Mouse (Mus musculus) midbrain, embryonic 11.5 days (tissue): ENCODE data around the gene Pacsin1. TPM values are rescaled to one million over a fixed set of nuclear protein-coding genes. Genes with fewer than 3 reads are reported as not detected.

Experiments
- ATAC-seq: fragments of 200-750 bp; cut with Nextera tagmentation; 2 replicates; pipeline ENCODE4 v1.8.0; 2017; ENCODE audit warnings: moderate TSS enrichment, moderate library complexity; ENCODE audit not compliant: low FRiP score
- DNase-seq: peaks from one replicate; pipeline ENCODE4 v3.0.0; 2015; ENCODE audit warnings: low spot score; ENCODE audit errors: missing footprints
- H3K27ac ChIP-seq: fragments of 300-500 bp; sonication (generic); 2 replicates; pipeline ENCODE4 v1.5.1; 2014; ENCODE audit warnings: low read depth, low read length
- H3K27me3 ChIP-seq: fragments of 300-500 bp; sonication (generic); 2 replicates; pipeline ENCODE4 v1.6.1; 2014; ENCODE audit warnings: mild to moderate bottlenecking, low read length, moderate library complexity, mixed read lengths; ENCODE audit not compliant: control insufficient read depth, insufficient read depth
- H3K36me3 ChIP-seq: fragments of 300-500 bp; sonication (generic); 2 replicates; pipeline ENCODE4 v1.6.1; 2014; ENCODE audit warnings: mild to moderate bottlenecking, low read length, moderate library complexity, mixed read lengths; ENCODE audit not compliant: control insufficient read depth, insufficient read depth
- H3K4me1 ChIP-seq: fragments of 300-500 bp; sonication (generic); 2 replicates; pipeline ENCODE4 v1.6.1; 2014; ENCODE audit warnings: low read length; ENCODE audit not compliant: control insufficient read depth, insufficient read depth
- H3K4me2 ChIP-seq: fragments of 300-500 bp; sonication (generic); 2 replicates; pipeline ENCODE4 v1.6.1; 2014; ENCODE audit warnings: mild to moderate bottlenecking, moderate library complexity
- H3K4me3 ChIP-seq: fragments of 300-500 bp; sonication (generic); 2 replicates; pipeline ENCODE4 v1.5.1; 2014; ENCODE audit warnings: low read depth, low read length
- H3K9ac ChIP-seq: fragments of 300-500 bp; sonication (generic); 2 replicates; pipeline ENCODE4 v1.6.1; 2014; ENCODE audit warnings: low read length
- H3K9me3 ChIP-seq: fragments of 300-500 bp; sonication (generic); 2 replicates; pipeline ENCODE4 v1.6.1; 2016; ENCODE audit warnings: low read length; ENCODE audit not compliant: control insufficient read depth
- WGBS: fragments of 180-500 bp; shearing (Covaris S2); extraction: QIAGEN DNeasy Blood & Tissue Kit; methylation state at CpG from one replicate; pipeline ENCODE4 v1.1.7; 2014; 5-methylcytosine and 5-hydroxymethylcytosine counted together
- polyA plus RNA-seq: library from polyadenylated mRNA; unstranded; fragments of >200 nt; fragmentation: Nextera tagmentation; extraction: Ambion mirVana; gene quantifications from 2 replicates; pipeline ENCODE4 v1.2.1, GENCODE M21; 2014

Gene Pacsin1
- polyA plus RNA-seq: 3.1 and 4.5 TPM in 2 replicates

DNA sequence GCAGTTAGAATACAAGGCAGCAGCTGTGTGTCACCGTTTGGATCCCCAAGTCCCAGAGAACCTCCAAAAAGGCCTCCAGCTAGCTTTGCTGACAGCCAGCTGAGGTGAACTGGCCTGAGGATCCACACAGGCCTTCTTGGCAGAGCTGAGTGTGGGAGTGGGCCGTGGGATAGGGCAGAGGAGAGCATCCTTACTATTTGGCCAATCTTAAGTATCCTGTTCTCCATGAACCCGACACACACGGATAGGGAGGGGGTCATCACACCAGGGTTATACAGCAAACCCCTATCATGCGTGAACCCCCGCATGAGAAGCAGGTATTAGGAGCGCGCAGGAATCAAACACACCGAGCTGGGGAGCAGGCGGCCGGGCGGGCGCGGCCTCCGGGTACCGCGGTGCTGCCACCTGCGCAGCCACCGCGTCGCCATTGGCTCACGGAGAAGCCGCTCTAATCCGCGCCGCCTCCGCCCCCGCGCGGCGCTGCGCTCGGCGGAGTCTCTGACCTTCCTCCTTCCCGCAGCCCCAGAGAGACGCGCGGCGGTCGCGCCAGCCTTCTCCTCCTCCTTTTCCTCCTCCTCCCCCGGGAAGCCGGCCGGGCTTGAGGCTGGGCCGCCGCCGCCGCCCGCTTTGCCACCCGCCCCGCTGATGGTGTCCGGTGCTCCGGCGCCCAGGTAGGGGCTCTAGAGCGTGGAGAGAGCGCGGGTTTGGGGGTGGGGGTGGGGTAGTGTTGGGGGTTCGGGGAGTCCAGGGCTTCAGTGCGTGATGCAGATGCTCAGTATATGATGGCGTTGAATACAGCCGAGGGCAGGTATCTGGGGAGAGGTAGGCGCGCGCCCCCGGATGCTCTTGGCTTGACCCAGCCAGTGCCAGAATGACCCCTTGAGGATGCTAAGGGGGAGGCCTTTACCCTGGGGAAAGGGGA is at the start of gene Pacsin1:
TSS of gene Pacsin1 (plus strand) at position 421 of the 922 bp plus-strand sequence.
- WGBS: 2% methylated on average over 47 of the region's 65 CpGs
- ATAC-seq: peak; percentile 80

DNA sequence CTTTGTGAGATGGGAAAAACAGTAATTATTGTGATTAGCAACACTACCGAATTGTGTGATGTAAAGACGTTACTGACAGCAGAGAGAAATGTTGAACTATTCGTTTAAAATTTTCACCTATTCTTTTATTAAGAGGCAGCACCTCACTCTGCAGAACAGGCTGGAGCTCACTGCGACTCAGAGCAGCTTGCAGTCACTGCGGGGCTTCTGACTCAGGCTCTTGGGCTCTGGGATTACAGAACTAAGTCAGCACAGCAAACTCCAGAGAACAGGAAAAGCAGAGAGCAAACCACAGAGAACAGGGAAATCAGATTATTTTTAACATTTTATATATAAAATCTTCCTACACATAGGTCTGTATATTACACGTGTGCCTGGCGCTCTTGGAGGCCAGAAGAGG is 45.7 kb upstream of the Pacsin1 start:
- no peak for DNase-seq
- no peak overlapping the region for H3K27ac ChIP-seq

More for the DNA sequence above, at the start of gene Pacsin1:
- Histone ChIP-seq H3K27ac (no peak within 1 kb of the TSS), H3K4me1 (peaks cover 12% of the 10 kb centered on the region), H3K4me3 (peak within 1 kb of the TSS; percentile 50), H3K36me3 (no peaks in the 10 kb centered on the region), H3K4me2 (peak within 1 kb of the TSS; percentile 88), H3K9ac (peak within 1 kb of the TSS; percentile 60), H3K27me3 (peaks cover 16% of the 10 kb centered on the region), H3K9me3 (no peaks in the 10 kb centered on the region)
- DNase-seq: peak; percentile 93

DNA sequence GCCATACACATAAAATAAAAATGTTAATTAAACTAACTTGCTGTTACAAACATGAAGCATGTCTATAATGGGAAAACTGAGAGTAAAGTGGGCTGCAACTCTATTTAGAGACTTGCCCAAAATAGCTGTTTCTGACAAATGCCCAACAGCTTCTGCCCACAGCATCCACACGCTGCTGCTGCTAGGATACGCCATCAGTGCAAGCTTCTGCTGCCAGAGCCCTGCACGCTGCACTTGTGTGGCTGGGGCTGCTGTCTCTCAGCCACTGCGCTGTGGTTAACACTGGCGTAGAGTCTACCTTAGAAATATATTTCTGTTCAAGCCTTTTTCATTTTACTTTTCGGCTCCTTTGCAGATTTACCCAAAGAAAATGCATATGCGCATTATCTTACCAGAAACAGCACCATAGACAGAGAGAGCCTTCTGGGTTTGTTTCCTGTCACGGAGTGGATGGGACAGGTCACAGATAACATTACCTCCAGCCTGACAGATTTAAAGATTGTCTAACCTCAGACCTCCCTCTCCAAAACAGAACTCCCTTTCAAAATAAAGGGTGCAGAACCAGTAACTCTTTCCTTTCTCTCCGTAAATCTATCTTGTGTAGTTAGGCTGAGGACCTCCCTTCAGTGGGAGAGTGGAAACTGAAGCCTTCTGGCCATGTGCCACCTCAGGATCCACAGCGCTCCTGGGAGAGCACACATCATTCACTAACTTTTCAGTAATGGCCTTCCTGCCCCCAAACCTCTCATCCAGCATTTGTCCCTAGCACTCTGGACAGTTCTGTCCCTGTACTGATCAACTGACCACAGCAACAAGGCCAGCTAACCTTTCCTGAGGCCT is 44.4 kb upstream of the Pacsin1 start:
- no peak overlapping the region for H3K27ac ChIP-seq
- H3K9me3 ChIP-seq: no peaks in the 10 kb centered on the region
- no peaks in the 10 kb centered on the region for H3K4me1 ChIP-seq
- DNase-seq: no peak
- no peak overlapping the region for H3K9ac ChIP-seq
- no peak overlapping the region for H3K4me2 ChIP-seq
- 87% methylated on average over 10 of the region's 10 CpGs for WGBS
- H3K36me3 ChIP-seq: no peaks in the 10 kb centered on the region; the same call in 1 of the 2 replicates
- no peak for ATAC-seq
- H3K27me3 ChIP-seq: no peaks in the 10 kb centered on the region
- no peak overlapping the region for H3K4me3 ChIP-seq

More for the DNA sequence above, 45.7 kb upstream of the Pacsin1 start:
- no peak overlapping the region for H3K4me2 ChIP-seq
- no peaks in the 10 kb centered on the region for H3K4me1 ChIP-seq
- H3K36me3 ChIP-seq: no peaks in the 10 kb centered on the region; the same call in 1 of the 2 replicates
- H3K27me3 ChIP-seq: no peaks in the 10 kb centered on the region
- no peak for ATAC-seq
- WGBS: 90% methylated on average over 7 of the region's 7 CpGs
- no peak overlapping the region for H3K9ac ChIP-seq
- H3K9me3 ChIP-seq: no peaks in the 10 kb centered on the region
- H3K4me3 ChIP-seq: no peak overlapping the region

DNA sequence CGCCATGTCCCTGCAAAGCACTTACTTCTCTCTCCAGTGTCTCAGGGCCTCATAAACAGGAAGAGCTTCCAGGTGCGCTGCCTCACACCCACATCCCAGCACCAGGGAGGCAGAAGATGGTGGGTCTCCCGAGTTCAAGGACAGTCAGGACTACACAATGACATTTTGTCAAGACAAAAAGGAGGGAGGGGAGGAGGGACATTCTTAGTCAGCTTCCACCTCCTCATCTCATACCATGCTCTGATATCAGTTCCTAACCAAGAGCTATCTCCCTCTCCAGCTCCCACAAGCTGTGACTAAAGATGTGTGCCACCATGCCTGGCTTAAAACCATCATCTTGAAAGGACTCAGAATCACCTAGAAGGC is 43.8 kb upstream of the Pacsin1 start:
- ATAC-seq (no peak), DNase-seq (no peak)
- Histone ChIP-seq H3K9me3 (no peaks in the 10 kb centered on the region), H3K4me2 (no peak overlapping the region), H3K27ac (no peak overlapping the region), H3K4me1 (no peaks in the 10 kb centered on the region), H3K4me3 (no peak overlapping the region), H3K9ac (no peak overlapping the region), H3K36me3 (no peaks in the 10 kb centered on the region; the same call in 1 of the 2 replicates), H3K27me3 (no peaks in the 10 kb centered on the region)
- 78% methylated on average over 3 of the region's 3 CpGs for WGBS

DNA sequence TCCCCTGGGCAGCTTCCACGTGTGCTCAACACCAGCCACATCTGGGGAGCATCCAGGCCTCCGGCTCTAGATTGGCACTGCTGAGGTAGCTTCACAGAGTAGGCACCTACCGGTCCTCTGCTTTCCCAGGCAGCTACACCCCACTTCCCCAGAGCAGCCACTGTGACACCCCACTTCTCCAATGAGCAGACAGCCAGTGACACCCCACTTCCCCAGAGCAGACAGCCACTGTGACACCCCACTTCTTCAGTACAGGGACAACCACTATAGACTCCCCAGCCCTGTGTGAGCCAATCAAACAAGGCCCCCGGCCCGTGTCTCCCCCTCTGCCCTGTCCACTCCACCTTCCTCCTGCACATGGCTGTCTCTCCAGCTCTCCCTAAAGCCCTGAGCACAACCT is 43.3 kb upstream of the Pacsin1 start:
- peaks cover 5% of the 10 kb centered on the region for H3K36me3 ChIP-seq
- no peaks in the 10 kb centered on the region for H3K4me1 ChIP-seq
- H3K9ac ChIP-seq: no peak overlapping the region
- H3K4me2 ChIP-seq: no peak overlapping the region
- ATAC-seq (no peak), DNase-seq (no peak)
- no peak overlapping the region for H3K4me3 ChIP-seq
- WGBS: 88% methylated on average over 5 of the region's 5 CpGs
- no peaks in the 10 kb centered on the region for H3K27me3 ChIP-seq
- H3K9me3 ChIP-seq: no peaks in the 10 kb centered on the region
- no peak overlapping the region for H3K27ac ChIP-seq

DNA sequence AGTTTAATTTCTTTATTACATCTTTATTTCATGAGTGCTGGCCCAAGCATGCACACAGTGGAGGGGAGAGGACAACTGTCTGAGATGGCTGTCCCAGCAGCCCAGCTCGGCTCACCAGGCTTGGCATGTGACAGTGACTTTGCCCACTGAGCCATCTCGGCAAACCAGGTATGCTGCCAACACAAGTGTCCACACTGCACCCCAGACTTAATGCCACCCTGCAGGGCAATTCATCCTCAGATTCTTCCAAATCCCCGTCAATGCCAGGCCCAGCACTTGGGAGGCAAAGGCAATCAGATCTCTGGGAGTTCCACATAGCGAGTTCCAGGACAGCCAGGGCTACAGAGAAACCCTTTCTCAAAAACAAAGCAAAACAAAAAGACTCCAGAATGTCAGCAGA is 42.3 kb upstream of the Pacsin1 start:
- no peaks in the 10 kb centered on the region for H3K9me3 ChIP-seq
- DNase-seq: no peak
- H3K27ac ChIP-seq: no peak overlapping the region
- peaks cover 10% of the 10 kb centered on the region for H3K36me3 ChIP-seq
- H3K4me2 ChIP-seq: no peak overlapping the region
- no peaks in the 10 kb centered on the region for H3K27me3 ChIP-seq
- no peak overlapping the region for H3K9ac ChIP-seq
- no peak for ATAC-seq
- H3K4me3 ChIP-seq: no peak overlapping the region
- no peaks in the 10 kb centered on the region for H3K4me1 ChIP-seq
- 85% methylated on average over 4 of the region's 4 CpGs for WGBS

DNA sequence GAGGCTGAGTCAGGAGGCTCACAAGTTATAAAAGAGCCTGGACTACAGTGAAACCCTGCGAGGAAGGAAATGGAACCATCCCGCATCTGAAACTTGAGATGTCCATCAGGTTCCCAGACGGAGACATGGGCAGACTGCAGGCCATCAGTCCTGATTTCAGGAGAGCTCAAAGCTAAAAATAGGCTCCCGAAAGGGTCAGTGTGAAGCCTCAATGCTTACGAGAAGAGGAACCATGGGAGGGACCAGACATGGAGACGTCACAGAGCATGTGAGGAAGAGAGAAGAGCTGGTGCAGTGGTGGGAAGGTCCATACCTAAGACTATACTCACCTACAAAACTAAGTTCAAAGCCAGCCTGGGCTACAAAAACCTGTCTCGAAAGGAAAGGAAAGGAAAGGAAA is 39.9 kb upstream of the Pacsin1 start:
- Histone ChIP-seq H3K4me3 (no peak overlapping the region), H3K4me2 (no peak overlapping the region), H3K9me3 (no peaks in the 10 kb centered on the region), H3K4me1 (peaks cover 4% of the 10 kb centered on the region), H3K27me3 (no peaks in the 10 kb centered on the region), H3K36me3 (peaks cover 11% of the 10 kb centered on the region), H3K27ac (no peak overlapping the region), H3K9ac (no peak overlapping the region)
- ATAC-seq (no peak), DNase-seq (no peak)
- WGBS: 85% methylated on average over 7 of the region's 7 CpGs

DNA sequence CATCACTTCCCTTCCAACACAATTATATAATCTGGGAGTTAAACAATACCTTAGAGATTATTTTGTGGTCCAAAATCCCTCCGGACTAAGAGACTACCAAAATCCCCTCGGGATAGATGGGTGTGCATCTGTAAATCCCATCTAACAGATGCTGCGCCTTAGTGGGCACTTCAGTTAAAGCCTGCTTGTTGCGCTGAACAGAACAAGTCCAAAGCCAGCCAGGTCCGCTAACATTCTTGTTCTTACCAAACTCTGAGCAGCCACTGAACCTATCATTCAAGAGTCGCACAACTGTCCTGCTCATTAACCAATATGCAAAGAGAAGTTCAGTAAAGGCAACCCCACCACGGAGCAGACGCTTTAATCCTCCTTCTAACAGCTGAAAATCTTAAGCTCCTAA is 34.1 kb upstream of the Pacsin1 start:
- Histone ChIP-seq H3K27me3 (no peaks in the 10 kb centered on the region), H3K4me2 (peak overlapping the region; percentile 63), H3K9ac (peak overlapping the region; percentile 97), H3K4me3 (peak overlapping the region; percentile 67), H3K4me1 (peaks cover 21% of the 10 kb centered on the region), H3K9me3 (no peaks in the 10 kb centered on the region), H3K27ac (peak overlapping the region; percentile 14; the same call in 1 of the 2 replicates), H3K36me3 (peaks cover 11% of the 10 kb centered on the region)
- ATAC-seq (no peak), DNase-seq (no peak)
- 35% methylated on average over 8 of the region's 8 CpGs for WGBS
